Mouse (Mus musculus): ENCODE data around the gene Prkcq.
A peak's percentile ranks its signal among the peaks of the same experiment; 100 is the strongest.
"Not testable (repeated sequence)": the region's sequence is repeated elsewhere in the genome, so short reads cannot be mapped to it uniquely, and the experiment has no call there.

The Prkcq gene

DNA sequence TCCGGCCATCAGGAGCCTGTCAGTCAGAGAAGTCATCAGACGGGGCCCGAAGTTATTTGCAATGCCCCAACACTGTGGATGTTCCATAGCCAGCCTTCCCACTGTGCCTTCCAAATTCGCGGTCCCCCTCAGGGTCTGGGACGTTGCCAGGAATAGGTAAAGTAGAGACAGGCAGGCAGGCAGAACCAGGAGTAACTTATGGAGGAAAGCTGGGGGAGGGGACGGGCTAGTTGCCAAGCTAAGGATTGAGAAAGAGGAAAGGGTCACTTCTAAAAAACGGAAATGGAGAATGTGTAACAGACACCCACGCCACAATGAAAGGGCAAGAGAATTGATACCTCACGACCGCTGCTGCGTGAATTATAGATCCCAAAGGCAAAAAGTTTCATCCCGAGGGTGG is 121.2 kb downstream of the Prkcq start:
- DNase-seq, result peak; percentile 63

DNA sequence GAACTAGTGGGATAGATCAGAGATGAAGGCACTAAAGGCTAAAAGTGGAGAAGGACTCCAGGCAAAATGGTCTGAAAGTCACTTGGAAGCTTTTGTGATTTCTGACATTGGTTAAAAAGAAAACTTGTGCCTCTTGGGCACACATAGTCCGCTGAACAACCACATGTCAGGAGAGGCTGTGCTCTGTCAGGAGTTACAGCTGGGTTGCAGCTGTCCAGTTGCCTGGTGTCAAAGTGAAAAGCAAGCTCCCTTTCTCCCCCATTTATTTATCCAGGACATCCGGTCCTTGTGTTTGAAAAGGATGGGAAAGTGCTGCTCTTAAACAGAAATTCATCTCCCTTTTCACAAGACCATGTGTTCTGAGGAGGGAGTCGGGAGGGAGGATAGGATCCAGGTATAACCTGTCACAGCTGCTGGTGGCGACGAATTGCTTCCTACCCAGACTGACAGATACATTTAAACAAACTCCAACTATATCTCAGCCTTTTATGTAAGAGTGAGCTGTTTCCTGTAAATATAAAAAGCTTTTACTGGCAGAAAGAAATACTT is 122.8 kb downstream of the Prkcq start:
- peak; percentile 74 for DNase-seq

DNA sequence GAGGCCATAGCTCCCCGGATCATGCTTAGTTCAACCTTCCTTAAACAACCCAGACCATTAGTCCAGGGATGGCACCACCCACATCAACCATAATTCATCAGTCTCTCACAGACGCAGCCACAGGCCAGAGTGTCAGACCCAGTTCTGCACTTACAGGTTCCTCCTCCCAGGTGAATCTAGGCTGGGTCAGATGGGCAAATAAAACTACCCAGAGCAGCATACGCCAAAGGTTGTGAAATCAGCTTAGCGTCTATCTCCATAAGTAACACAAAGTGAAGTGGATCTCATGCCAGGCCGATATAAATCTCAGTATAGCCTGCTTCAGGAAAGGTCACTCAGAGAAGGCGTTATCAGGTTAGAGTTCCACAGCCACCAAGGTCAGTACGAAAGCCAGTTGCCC is 126.9 kb downstream of the Prkcq start:
- peak; percentile 51 for DNase-seq

DNA sequence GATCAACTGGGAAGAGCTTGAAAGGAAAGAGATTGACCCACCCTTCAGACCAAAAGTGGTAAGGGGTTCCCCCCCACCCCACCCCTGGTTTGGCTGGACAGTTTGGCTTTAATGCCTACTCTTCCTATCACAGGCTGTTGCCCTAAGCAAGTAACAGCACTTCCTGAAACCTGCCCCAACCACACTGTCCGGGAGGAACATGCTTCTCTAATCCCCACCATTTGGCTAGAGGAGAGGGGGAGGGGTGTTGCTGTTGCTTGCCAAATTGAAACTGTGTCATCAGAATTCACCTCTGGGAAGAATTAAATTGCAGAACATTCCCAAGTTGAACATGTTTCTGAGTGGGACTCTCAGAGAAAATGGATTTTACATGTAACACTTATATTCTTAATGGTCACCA is 127.5 kb downstream of the Prkcq start:
- peak; percentile 73 for DNase-seq

DNA sequence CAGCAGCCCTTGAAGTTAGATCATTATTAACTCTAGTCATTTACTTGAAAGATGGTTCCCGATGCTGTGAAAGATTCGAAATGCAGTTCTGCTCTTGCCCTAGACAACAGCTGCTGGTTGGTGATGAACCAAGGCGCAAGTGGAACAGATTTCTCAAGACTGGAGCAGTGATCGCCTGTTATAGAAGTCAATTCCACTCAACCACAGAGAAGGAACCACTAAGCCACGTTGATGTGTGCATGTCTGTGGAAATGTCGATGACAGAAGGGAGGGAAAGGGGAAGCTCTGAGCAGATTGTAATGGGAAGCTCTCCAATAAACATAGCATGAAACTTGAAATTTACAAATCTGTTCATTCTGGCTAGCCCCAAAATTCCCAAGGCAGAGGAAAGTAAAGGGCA is 128.5 kb downstream of the Prkcq start:
- peak; percentile 76 for DNase-seq

DNA sequence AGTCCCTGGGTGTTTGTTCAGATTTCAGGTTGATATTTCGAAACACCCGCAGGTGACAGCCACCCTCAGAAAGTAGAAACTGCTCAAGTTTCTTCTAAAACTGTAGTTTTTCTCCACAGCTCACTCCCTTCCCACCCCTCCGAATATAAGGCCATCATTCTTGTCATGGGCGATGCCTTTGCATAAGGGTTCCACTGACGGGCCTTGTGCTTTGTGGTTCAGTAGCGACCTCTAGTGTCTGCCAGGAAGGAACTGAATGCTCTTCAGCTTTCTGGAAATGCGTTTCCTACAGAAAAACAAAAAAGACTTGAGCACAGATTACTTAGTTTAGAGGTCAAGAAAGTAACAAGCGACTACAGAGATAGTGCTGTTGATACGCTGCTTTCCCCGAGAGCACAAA is 148.3 kb downstream of the Prkcq start:
- peak; percentile 37 for DNase-seq

DNA sequence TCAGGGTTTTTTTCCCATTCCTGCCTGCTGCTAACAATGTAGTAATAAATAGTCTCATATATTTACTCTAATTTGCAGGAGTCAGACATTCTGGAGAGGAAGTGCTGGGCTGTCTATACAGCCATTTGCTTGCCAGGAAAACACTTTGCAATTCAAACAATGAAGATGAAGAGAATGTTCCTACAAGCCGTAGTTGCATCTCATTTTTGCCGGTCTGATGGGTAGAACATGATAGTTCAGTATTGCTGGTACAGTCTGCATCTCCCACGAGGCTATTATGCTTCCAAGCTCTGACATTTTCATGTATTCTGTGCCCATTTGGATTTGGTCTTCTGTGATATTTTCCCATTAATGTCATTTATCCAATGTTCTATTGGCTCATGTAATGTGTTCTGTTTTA is 150.5 kb downstream of the Prkcq start:
- peak; percentile 11 for DNase-seq

DNA sequence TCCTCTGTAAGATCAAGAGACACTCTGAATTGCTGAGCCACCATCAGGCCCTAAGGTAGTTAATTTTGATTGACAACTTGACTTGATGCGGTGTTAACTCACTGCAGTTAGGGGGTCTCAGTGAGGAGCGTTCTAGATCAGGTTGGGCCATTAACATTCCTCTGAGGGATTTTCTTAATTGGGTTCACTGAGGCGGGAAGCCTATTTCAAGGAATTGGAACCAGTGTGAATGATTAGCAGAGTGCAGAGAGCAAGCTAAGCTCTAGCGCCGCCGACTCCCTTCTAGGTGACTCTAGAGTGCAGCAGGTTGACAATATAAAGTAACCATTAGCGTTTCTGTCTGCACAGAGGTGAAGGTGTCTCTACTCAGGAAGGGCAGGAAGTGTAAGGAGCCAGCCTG is 155.4 kb downstream of the Prkcq start:
- peak; percentile 52 for DNase-seq

DNA sequence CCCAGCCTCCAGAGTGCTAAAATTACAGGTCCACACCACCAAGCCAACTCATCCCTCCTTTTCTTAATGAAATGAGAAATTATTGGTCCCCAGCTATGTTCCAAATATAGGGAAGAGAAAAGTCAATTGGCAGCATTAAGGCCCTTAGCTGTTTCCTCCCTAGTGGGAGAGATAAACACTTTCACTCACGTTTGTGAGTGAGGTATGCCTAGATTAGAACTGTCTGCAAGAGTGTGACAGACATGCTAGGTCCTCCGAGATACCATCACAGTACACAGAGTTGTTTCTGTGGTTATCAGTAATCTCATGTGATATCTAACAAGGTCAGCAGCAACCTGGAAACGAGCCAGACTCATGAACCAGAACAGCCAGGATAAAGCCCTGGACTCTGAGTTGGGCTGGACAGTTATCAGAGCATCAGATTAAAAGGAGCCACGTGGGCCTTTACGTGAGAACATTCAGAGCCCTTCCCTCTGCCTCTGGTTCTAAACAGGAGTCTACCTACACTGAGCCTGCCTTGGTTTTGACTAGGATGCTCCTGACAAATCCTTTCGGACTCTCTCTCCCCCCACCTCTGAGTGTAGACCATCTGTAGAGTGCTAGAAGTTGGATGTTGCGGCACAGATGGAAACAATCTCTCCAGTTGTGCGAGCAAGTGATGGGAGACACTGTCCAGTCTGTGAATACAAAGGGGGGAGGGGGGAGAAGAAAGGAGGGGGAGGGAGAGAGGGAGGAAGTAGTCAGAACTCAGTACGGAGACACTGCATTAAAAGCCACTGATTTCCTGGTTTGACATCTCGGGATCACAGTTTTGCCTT is 157.7 kb downstream of the Prkcq start:
- no peak for DNase-seq

DNA sequence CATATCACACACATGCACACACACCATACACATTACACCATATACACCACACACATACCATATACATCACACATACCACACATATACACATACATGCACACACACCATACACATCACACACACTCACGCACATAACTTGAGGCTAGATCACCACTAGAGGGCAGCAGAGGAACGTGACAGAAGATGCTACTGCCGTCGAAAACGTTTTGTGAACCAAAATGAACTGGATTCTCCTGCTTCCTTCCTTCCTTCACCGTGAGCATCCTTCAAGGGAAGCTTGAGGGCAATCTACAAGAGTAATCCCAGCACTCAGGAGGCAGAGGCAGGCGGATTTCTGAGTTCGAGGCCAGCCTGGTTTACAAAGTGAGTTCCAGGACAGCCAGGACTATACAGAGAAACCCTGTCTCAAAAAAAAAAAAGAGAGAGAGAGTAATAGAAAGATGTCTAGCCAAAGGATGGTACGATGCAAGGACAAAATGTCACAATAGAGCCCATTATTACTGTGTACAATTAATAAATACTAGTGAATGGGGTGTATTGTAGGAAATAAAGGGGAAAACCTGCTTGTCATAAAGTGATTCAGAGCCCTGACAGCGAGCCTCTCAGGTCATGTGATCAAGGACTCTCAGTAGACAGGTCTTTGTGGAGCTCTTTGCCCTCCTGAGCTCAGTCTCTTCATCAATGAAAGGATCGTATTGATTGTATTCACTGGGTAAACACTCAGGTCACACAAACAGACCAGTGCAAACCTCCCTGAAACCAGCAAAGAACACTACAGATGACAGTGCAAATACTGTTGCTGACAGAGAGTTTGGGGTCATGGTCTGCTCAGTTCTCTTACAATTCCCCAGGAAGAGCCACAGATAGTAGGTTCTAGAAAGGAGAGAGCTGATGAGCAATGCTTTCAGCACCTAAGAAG is 159.9 kb downstream of the Prkcq start:
- peak; percentile 89 for DNase-seq

DNA sequence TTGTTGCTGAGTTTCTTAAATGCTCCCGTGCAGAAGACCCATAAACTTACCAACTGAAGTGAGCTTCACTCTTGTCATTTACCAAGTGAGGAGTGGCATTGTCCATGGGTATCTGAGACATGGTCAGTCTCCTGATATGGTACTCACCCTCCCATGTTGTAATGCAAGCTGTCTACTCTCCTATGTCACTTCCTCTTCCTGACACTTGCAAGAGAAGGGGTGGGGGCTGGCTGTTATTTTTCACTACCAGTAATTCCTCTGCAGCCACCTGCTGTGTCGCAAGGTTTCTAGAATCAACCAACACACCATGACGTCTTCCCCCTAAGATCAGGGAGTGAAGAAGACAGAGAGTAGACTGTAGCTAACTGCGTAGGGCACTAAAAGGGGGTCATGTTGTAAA is 160.6 kb downstream of the Prkcq start:
- peak; percentile 90 for DNase-seq

DNA sequence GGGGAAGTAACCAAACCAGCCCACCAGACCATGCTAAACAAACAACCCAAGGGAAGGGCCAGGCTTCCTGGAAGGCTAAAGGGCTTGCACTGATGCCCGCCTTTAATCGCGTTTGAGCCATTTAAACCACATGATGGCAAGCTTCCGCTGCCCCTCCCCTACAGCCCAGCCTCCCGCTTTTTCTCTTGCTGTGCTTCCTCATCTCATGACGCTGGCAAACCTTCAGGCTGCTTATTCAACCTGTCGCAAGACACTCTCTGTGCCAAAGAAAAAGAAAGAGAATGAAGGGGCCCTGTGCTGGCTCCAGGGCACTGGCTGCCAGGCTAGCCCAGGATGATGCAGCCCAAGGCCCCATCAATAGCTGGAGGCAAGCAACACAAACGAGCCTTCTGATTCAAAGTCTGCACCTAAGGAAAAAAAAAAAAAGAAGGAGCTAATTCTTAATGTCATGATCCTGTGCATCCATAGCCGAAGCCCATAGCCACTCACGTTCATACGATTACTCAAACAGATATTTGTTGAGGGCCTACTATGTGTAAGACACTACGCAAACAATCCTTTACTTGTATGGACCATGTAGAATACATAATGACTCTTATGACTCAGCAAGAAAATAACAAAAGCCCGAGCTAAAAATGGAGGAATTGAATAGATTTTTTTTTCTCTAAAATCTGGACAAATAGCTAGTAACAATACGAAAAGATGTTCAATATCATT is 161.6 kb downstream of the Prkcq start:
- DNase-seq, result peak; percentile 96

DNA sequence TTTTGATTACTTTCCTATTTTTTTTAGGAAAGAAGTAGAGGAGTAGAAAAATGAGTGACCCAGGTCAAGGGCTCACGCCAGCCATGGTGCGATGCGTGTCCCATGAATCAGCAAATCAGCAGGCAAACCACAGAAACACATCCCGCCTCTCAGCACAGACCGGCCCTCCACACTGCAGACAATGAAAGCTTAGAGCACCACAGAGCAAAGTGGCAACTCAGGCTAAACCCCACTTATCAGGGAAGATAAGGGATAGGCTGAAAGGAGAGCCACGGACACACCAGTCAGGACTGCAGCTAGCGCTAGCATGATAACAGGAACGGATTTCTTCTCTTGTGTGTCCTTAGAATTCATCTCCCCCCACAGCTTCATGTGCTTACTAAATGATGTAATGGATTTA is 164.4 kb downstream of the Prkcq start:
- DNase-seq, result no peak

DNA sequence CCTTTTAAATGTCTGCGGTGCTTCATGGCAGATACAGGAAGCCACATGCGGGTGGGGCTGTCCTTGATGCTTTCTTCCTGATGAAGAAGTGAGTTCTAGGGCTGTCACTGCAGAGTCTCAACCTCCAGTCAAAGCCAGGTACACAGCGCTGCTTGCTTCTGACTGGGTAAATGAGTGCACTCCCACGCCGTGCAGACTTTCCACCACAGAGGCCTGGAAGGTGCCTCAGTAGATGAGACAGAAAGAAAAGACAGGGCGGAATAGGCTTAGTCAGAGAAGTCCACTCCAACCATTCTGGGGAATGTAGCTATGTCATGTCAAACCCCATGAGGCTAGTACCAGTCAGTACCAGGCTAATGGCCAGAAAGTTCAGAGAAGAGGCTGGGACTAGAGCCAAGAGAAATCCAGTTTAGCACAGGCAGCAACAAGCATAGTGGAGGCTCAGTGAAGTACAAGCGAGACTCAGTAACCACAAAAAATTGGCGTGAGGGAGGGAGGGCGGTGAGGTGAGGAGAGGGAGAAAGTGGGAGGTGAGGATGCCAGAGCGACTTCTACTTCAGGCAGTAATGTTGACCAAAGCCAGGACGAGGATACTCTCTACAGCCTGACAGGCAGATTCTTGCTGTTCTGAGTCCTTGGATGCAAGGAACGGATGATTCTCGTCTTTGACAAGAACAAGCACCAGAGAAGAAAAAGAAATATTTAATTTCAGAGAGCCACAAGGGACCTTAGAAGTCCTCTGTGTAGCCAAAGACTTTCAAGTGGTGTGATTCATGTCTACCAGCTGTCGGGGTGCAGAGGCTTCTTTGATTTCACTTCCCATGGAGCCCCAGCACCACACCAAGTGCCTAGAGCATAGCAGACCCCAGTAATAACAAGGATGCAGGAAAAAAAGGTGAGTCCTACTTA is 167.3 kb downstream of the Prkcq start:
- peak; percentile 92 for DNase-seq

DNA sequence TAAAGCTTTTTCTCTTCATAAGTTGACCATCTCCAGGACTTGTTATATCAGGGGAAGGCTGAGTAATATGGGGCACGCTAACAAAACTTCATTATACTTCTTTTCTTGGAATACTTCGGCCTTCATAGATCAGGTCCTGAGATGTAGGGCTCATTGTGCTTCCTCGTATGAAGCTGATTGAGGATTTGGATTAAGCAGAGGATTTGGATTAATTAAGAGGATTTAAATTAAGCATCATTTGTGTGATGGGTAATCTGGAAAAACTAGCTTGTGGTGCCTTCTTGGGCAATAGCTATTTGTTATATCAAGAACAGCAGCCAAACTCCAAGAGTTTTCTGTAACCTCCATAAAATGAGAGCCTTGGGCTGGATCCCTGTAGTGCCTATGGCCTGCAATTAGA is 172.8 kb downstream of the Prkcq start:
- no peak for DNase-seq

DNA sequence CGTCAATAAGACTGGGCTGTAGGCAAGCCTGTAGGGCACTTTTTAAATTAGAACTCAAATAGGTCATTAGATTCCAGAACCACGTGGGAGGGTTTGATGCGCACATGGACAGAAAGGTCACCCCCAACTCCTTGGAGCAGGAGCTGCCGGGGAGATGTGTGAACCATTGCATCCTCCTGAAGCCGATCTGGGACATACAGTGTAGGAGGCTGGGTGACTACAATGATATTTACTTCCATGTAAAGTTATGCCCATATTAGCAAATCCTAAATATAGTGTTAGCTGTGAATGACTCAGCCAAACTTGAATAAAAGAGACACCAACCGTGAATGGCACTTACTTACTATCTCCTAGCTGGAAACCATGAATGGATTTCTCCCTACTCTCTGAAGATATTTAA is 174.5 kb downstream of the Prkcq start:
- not testable (repeated sequence) for DNase-seq

DNA sequence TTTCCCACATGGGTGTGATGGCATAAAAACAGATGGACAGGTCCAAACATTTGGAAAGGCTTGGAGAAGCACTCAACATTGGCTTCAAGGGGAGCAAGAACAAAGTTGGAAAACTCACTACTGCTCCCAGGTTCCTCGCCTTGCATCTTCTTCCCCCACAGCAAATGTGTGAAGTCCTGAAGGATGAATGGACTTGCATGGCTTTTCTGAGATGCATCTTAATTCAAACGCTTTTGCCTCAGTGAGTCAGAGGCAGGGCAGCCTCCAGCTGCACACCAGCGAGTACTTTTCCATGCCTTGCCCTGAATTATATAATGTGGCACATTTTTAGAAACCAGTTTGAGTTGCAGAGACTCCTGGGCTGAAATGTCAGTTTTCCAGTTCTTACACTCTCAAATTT is 175.9 kb downstream of the Prkcq start:
- DNase-seq, result no peak

Measured in heart, adult 11 months (tissue).